In the genomic region with DNA sequence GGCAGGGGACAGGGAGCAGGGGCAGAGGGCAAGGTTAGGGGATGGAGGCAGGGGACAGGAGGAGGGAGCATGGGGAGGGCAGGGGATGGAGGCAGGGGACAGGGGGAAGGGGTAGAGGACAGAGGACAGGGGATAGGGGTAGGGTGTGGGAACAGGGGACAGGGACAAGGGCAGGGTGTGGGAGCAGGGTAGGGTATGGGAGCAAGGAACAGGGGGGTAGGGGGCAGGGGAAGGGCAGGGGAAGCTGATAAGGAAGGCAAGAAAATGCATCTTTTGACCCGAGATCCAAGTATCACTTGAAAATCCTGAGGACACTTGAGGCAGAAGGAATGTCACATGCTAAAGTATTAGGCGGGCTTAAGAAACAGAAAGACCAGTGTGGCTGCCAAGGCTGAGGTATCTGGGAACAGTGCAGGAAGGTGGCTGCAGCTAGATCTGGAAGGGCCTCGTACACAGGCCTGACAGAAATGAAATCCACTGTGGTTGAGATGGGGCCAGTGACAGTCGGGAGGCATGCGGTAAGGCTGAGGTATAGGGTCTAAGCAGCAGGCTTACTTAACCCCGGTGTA, we compare ENCODE assay signal across 26 mouse cellular contexts.
DNase-seq lines count a peak whose midpoint lies in the region; ATAC-seq and TF ChIP-seq lines count a peak whose summit lies in the region.
"Had no signal": no experiment of that assay in that cellular context is flagged by ENCODE, and none has a peak within 500 bp of the region (broad histone marks: within the 10 kb centered on the region; RNA-seq: fewer than 3 reads in every experiment).

No protein-coding gene starts in this region.

- 0 out of 2 replicates have a peak overlapping the region, but pooled peaks have one; percentile 35 for H3K27ac ChIP-seq in forebrain, embryonic 10.5 days
- no peak overlapping the region for H3K27ac ChIP-seq in forebrain, postnatal 0 days (ENCODE audit: low read depth, low read length)
- H3K27ac ChIP-seq in lung, embryonic 16.5 days (ENCODE audit: low read length): peak overlapping the region; percentile 63; the same call in 1 of the 2 replicates
- no peak overlapping the region for H3K27ac ChIP-seq in kidney, adult 2 months (ENCODE audit: insufficient read depth, low read depth, low read length)
- H3K27ac ChIP-seq: hindbrain, embryonic 12.5 days; hindbrain, postnatal 0 days; intestine, embryonic 15.5 days; layer of hippocampus, adult 2 months; left cerebral cortex, adult 2 months; limb, embryonic 13.5 days; neural tube, embryonic 15.5 days had no signal

- no peak overlapping the region for H3K9ac ChIP-seq in forebrain, postnatal 0 days
- H3K9ac ChIP-seq in lung, embryonic 16.5 days (ENCODE audit: low read length): no peak overlapping the region
- H3K9ac ChIP-seq: hindbrain, embryonic 12.5 days; intestine, embryonic 15.5 days; limb, embryonic 13.5 days; neural tube, embryonic 15.5 days had no signal

- no peak for TF ChIP-seq CTCF in forebrain, postnatal 0 days (IDR thresholded peaks at IDR 0.05; ENCODE audit: low read depth)
- TF ChIP-seq CTCF in kidney, adult 2 months (conservative IDR thresholded peaks at IDR 0.05; ENCODE audit: insufficient read depth, insufficient read length, low read depth, low read length): no peak

- H3K9me3 ChIP-seq in forebrain, embryonic 10.5 days: no peaks in the 10 kb centered on the region
- no peaks in the 10 kb centered on the region for H3K9me3 ChIP-seq in forebrain, postnatal 0 days (ENCODE audit: low read length)
- H3K9me3 ChIP-seq in lung, embryonic 16.5 days (ENCODE audit: control insufficient read depth, low read length): no peaks in the 10 kb centered on the region
- H3K9me3 ChIP-seq: hindbrain, embryonic 12.5 days; intestine, embryonic 15.5 days; limb, embryonic 13.5 days; neural tube, embryonic 15.5 days had no signal

- H3K27me3 ChIP-seq in forebrain, embryonic 10.5 days (ENCODE audit: poor library complexity, severe bottlenecking): no peaks in the 10 kb centered on the region
- no peaks in the 10 kb centered on the region for H3K27me3 ChIP-seq in forebrain, postnatal 0 days (ENCODE audit: insufficient read depth, low read length)
- no peaks in the 10 kb centered on the region for H3K27me3 ChIP-seq in lung, embryonic 16.5 days (ENCODE audit: control insufficient read depth, insufficient read depth, low read depth, low read length)
- no peaks in the 10 kb centered on the region for H3K27me3 ChIP-seq in kidney, adult 2 months (replicated peaks; ENCODE audit: control insufficient read depth, insufficient read depth, low read length)
- H3K27me3 ChIP-seq: CH12.LX; hindbrain, embryonic 12.5 days; intestine, embryonic 15.5 days; limb, embryonic 13.5 days; neural tube, embryonic 15.5 days had no signal

- TF ChIP-seq POLR2A in kidney, adult 2 months (IDR thresholded peaks at IDR 0.05; ENCODE audit: low read depth, low read length): no peak

- peaks cover 3% of the 10 kb centered on the region; the same call in 1 of the 2 replicates for H3K4me1 ChIP-seq in forebrain, embryonic 10.5 days
- no peaks in the 10 kb centered on the region for H3K4me1 ChIP-seq in forebrain, postnatal 0 days (ENCODE audit: insufficient read depth)
- no peaks in the 10 kb centered on the region for H3K4me1 ChIP-seq in lung, embryonic 16.5 days (replicated peaks; ENCODE audit: control insufficient read depth, insufficient read depth, low read length)
- H3K4me1 ChIP-seq in kidney, adult 2 months (ENCODE audit: control insufficient read depth, insufficient read depth, low read length): no peaks in the 10 kb centered on the region
- H3K4me1 ChIP-seq: hindbrain, embryonic 12.5 days; intestine, embryonic 15.5 days; neural tube, embryonic 15.5 days had no signal

- H3K36me3 ChIP-seq in forebrain, embryonic 10.5 days (replicated peaks): no peaks in the 10 kb centered on the region
- no peaks in the 10 kb centered on the region for H3K36me3 ChIP-seq in forebrain, postnatal 0 days (ENCODE audit: insufficient read depth)
- no peaks in the 10 kb centered on the region for H3K36me3 ChIP-seq in lung, embryonic 16.5 days (ENCODE audit: control insufficient read depth, insufficient read depth, low read length)
- no peaks in the 10 kb centered on the region for H3K36me3 ChIP-seq in kidney, adult 2 months (ENCODE audit: control insufficient read depth, insufficient read depth, low read length)
- H3K36me3 ChIP-seq: hindbrain, embryonic 12.5 days; intestine, embryonic 15.5 days; limb, embryonic 13.5 days; neural tube, embryonic 15.5 days had no signal

- 79% methylated on average over 6 of the region's 6 CpGs for WGBS in forebrain, embryonic 10.5 days
- 76% methylated on average over 6 of the region's 6 CpGs for WGBS in forebrain, postnatal 0 days
- 51% methylated on average over 6 of the region's 6 CpGs for WGBS in lung, embryonic 16.5 days
- 88% methylated on average over 6 of the region's 6 CpGs for WGBS in kidney, adult 2 months

- no peak for ATAC-seq in forebrain, postnatal 0 days
- ATAC-seq in lung, embryonic 16.5 days (ENCODE audit: low read depth): peak; percentile 97
- no peak for ATAC-seq in granulocyte monocyte progenitor cell, adult 5-6 weeks (replicated peaks; ENCODE audit: poor library complexity, severe bottlenecking)
- ATAC-seq: forebrain, embryonic 14.5 days; hindbrain, postnatal 0 days; intestine, embryonic 15.5 days had no signal

- DNase-seq in forebrain, embryonic 10.5 days (ENCODE audit: extremely low spot score, low spot score): no peak
- DNase-seq in forebrain, postnatal 0 days: no peak
- DNase-seq in testis, postnatal 10 days (ENCODE audit: low spot score): peak; percentile 26
- DNase-seq in testis, postnatal 14 days (ENCODE audit: low spot score): no peak
- DNase-seq in lung, postnatal 36 days: peak; percentile 69
- DNase-seq in kidney, adult 2 months: no peak
- DNase-seq: adrenal gland, adult 8-10 months; cerebellum, adult 8-10 months; gastrocnemius, postnatal 36 days; kidney, postnatal 36 days; midbrain, embryonic 14.5 days; retina, postnatal 1 day; right cerebral cortex, postnatal 14 days; thymus, postnatal 14 days had no signal

- no peak overlapping the region for H3K4me2 ChIP-seq in forebrain, postnatal 0 days (ENCODE audit: low read depth)
- no peak overlapping the region for H3K4me2 ChIP-seq in lung, embryonic 16.5 days (ENCODE audit: low read depth, low read length)
- H3K4me2 ChIP-seq: hindbrain, embryonic 12.5 days; intestine, embryonic 15.5 days; limb, embryonic 13.5 days; liver, embryonic 11.5 days; neural tube, embryonic 15.5 days had no signal

- no peak overlapping the region for H3K4me3 ChIP-seq in forebrain, embryonic 10.5 days
- no peak overlapping the region for H3K4me3 ChIP-seq in forebrain, postnatal 0 days (ENCODE audit: low read depth, low read length)
- H3K4me3 ChIP-seq in lung, embryonic 16.5 days (ENCODE audit: low read length): no peak overlapping the region
- H3K4me3 ChIP-seq in kidney, adult 2 months (ENCODE audit: insufficient read depth, low read depth, low read length): no peak overlapping the region
- H3K4me3 ChIP-seq: hindbrain, embryonic 12.5 days; intestine, embryonic 15.5 days; layer of hippocampus, adult 2 months; left cerebral cortex, adult 2 months; limb, embryonic 13.5 days; neural tube, embryonic 15.5 days had no signal

Comparison
In these comparisons a context has a peak if more than half of its experiments do, and no peak if none do; other contexts are left out.
1. DNase-seq: peak in testis, postnatal 10 days (single experiment) and lung, postnatal 36 days (single experiment); none in forebrain, embryonic 10.5 days (single experiment), forebrain, postnatal 0 days (single experiment), testis, postnatal 14 days (single experiment) and kidney, adult 2 months (single experiment).
2. H3K27ac ChIP-seq: peak in forebrain, embryonic 10.5 days (single experiment) and lung, embryonic 16.5 days (single experiment); none in forebrain, postnatal 0 days (single experiment) and kidney, adult 2 months (single experiment).